Mouse (Mus musculus): ENCODE results near the gene Hes5. TPM values are rescaled to one million over a fixed set of nuclear protein-coding genes. Genes with fewer than 3 reads are reported as not detected.

Gene Hes5
- total RNA-seq (2023): 0.95 and 0.98 TPM in 2 replicates

DNA sequence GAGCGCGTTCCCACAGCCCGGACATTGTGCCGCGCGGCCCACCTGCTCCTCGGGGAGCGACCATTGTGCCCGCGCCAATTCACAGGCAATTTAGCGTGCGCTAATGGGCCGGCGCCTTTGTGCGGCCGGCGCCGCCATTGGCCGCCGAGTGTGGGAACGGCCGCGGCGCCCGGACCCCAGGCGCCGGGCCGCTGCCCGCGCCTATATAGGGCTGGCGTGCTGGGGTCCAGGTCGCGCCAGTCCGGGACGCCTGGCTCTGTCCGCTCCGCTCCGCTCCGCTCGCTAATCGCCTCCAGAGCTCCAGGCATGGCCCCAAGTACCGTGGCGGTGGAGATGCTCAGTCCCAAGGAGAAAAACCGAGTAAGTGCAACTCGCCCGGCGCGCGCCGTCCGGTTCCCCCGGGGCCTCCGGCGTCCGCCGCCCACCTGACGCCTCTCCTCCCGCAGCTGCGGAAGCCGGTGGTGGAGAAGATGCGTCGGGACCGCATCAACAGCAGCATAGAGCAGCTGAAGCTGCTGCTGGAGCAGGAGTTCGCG is at the start of gene Hes5:
TSS of gene Hes5 (plus strand) at position 234 of the 536 bp plus-strand sequence.

GRCm38 (mm10) chr4:154928395-154929087 is 32.2 kb upstream of the Hes5 start, which contains the start of gene Tnfrsf14:
Tnfrsf14 (minus strand) TSS chr4:154928563.

DNA sequence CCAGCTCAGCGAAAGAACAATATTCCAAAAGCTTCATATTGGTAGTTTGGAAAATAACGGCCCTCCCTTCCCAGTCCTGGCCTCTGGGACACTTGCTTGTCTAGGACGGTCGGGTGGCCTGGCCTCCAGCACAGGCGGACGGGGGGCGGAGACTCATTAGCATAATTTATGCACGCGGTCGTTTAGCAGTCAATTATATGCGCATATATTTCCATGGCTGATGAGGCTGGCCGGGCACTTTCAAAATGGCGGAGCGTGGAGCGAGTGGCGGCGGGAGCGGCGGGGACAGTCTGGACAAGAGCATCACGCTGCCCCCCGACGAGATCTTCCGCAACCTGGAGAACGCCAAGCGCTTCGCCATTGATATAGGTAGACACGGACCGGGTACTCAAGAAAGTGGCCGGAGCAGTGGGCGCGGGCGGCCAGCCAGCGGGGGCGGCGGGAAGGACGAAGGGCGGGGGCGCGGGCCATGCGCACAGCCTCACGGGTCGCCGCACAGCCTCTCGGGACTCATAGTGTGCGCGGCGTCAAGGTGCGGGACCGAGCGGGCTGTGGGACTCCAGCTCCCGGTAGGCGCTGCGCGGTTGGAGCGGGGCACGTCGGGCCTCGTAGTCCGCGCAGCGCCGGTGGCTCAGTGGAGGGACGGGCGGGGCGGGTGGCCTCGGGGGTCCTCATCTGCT is 3.3 kb downstream of the Hes5 start, which contains the start of gene Pank4:
TSS of gene Pank4 (plus strand) at position 223 of the 680 bp plus-strand sequence.

Other genes with a start within 250 kb of the Hes5 start
- gene Ttc34, start 123.5 kb upstream of the Hes5 start, total RNA-seq (2023): not detected in 2 replicates
- not detected in 2 replicates for gene Mmel1, start 91.3 kb upstream of the Hes5 start, total RNA-seq (2023)
- 1.4 and 2.2 TPM in 2 replicates for gene Fam213b, start 61.8 kb upstream of the Hes5 start, total RNA-seq (2023)
- gene Tnfrsf14, start 32.4 kb upstream of the Hes5 start, total RNA-seq (2023): 72.1 and 75.3 TPM in 2 replicates
- gene Pank4, start 3.2 kb downstream of the Hes5 start, total RNA-seq (2023): 21.5 and 30.9 TPM in 2 replicates
- gene Plch2, start 95.9 kb downstream of the Hes5 start, total RNA-seq (2023): not detected in 2 replicates
- 5.5 and 7.3 TPM in 2 replicates for gene Pex10, start 106.1 kb downstream of the Hes5 start, total RNA-seq (2023)
- 53.8 and 58.8 TPM in 2 replicates for gene Rer1, start 125.5 kb downstream of the Hes5 start, total RNA-seq (2023)
- gene Morn1, start 125.7 kb downstream of the Hes5 start, total RNA-seq (2023): 0.44 and 1.1 TPM in 2 replicates

All from neutrophil, adult 65 days (primary cell).